Mouse (Mus musculus): Measurements from ENCODE around the gene Hes7.

Hes7 gene

GRCm38 (mm10) chr11:69118765-69119164 lies 1.4 kb upstream of the Hes7 start:
- no peak for ATAC-seq (ENCODE audit: low TSS enrichment)

- no peak for ATAC-seq (ENCODE audit: low TSS enrichment)
These were observed 603 bp upstream of the Hes7 start for GRCm38 (mm10) chr11:69119446-69120155.

GRCm38 (mm10) chr11:69121001-69121740 lies 967 bp downstream of the Hes7 start:
- no peak for ATAC-seq (ENCODE audit: low TSS enrichment)

GRCm38 (mm10) chr11:69121741-69122335 lies 1.6 kb downstream of the Hes7 start:
- no peak for ATAC-seq (ENCODE audit: low TSS enrichment)

GRCm38 (mm10) chr11:69122336-69122951 lies 2.2 kb downstream of the Hes7 start, which contains the start of gene 9130213A22Rik:
9130213A22Rik (minus strand) TSS chr11:69122589.
- ATAC-seq (ENCODE audit: low TSS enrichment): peak; percentile 22; the same call in 1 of the 2 replicates

GRCm38 (mm10) chr11:69123056-69123692 lies 3.0 kb downstream of the Hes7 start:
- ATAC-seq (ENCODE audit: low TSS enrichment): no peak

GRCm38 (mm10) chr11:69123693-69124497 lies 3.7 kb downstream of the Hes7 start:
- ATAC-seq (ENCODE audit: low TSS enrichment): peak; percentile 28; the same call in 1 of the 2 replicates

GRCm38 (mm10) chr11:69124498-69124847 lies 4.3 kb downstream of the Hes7 start:
- no peak for ATAC-seq (ENCODE audit: low TSS enrichment)

- peak; percentile 26; the same call in 1 of the 2 replicates for ATAC-seq (ENCODE audit: low TSS enrichment)
These were observed 5.0 kb downstream of the Hes7 start for GRCm38 (mm10) chr11:69125041-69125851.

GRCm38 (mm10) chr11:69125852-69125918 lies 5.5 kb downstream of the Hes7 start, which contains the start of gene Aloxe3:
Aloxe3 (plus strand) TSS chr11:69125896.
- no peak for ATAC-seq (ENCODE audit: low TSS enrichment)

- no peak for ATAC-seq (ENCODE audit: low TSS enrichment)
These were observed 5.9 kb downstream of the Hes7 start for GRCm38 (mm10) chr11:69125919-69126705.

- no peak for ATAC-seq (ENCODE audit: low TSS enrichment)
These were observed 6.5 kb downstream of the Hes7 start for GRCm38 (mm10) chr11:69126706-69127095.

- no peak for ATAC-seq (ENCODE audit: low TSS enrichment)
These were observed 8.4 kb downstream of the Hes7 start for GRCm38 (mm10) chr11:69128426-69129122.

GRCm38 (mm10) chr11:69133566-69133922 lies 13.3 kb downstream of the Hes7 start:
- ATAC-seq (ENCODE audit: low TSS enrichment): no peak

GRCm38 (mm10) chr11:69133923-69134621 lies 13.9 kb downstream of the Hes7 start:
- ATAC-seq (ENCODE audit: low TSS enrichment): peak; percentile 88

GRCm38 (mm10) chr11:69134622-69134968 lies 14.4 kb downstream of the Hes7 start:
- peak; percentile 4; the same call in 1 of the 2 replicates for ATAC-seq (ENCODE audit: low TSS enrichment)

- no peak for ATAC-seq (ENCODE audit: low TSS enrichment)
These were observed 15.2 kb downstream of the Hes7 start for GRCm38 (mm10) chr11:69135361-69135760.

GRCm38 (mm10) chr11:69147546-69147945 lies 27.3 kb downstream of the Hes7 start:
- ATAC-seq (ENCODE audit: low TSS enrichment): no peak

GRCm38 (mm10) chr11:69148451-69148960 lies 28.3 kb downstream of the Hes7 start:
- ATAC-seq (ENCODE audit: low TSS enrichment): no peak
